Mouse (Mus musculus) lung, postnatal 0 days (tissue): ENCODE measurements at regions not wholly inside any gene's neighbourhood (a gene's known extent, or its start where the extent isn't known, plus 50 kb on each side); places are given as distances from the start of the nearest gene placed in this dataset.

Experiments used
- ATAC-seq: fragments of 200-750 bp; cut with Nextera tagmentation; 2 replicates; pipeline ENCODE4 v1.8.0; 2017; ENCODE audit warnings: moderate library complexity
- DNase-seq: peaks from one replicate; pipeline ENCODE4 v3.0.0-alpha.2; 2016; ENCODE audit warnings: low spot score
- H3K27ac ChIP-seq: fragments of 300-500 bp; sonication (generic); 2 replicates; pipeline ENCODE4 v1.5.1; 2014; ENCODE audit warnings: antibody characterized with exemption, mild to moderate bottlenecking, low read length, mixed read lengths
- H3K27me3 ChIP-seq: fragments of 300-500 bp; sonication (generic); replicated peaks from 2 replicates; pipeline ENCODE4 v1.6.1; 2014; ENCODE audit warnings: low read length, mixed read lengths; ENCODE audit not compliant: insufficient read depth
- H3K36me3 ChIP-seq: fragments of 300-500 bp; sonication (generic); 2 replicates; pipeline ENCODE4 v1.6.1; 2014; ENCODE audit warnings: low read length, mixed read lengths; ENCODE audit not compliant: insufficient read depth
- H3K4me1 ChIP-seq: fragments of 300-500 bp; sonication (generic); 2 replicates; pipeline ENCODE4 v1.6.1; 2014; ENCODE audit warnings: antibody characterized with exemption, low read depth, low read length, mixed read lengths; ENCODE audit not compliant: insufficient read depth
- H3K4me2 ChIP-seq: fragments of 300-500 bp; sonication (generic); replicated peaks from 2 replicates; pipeline ENCODE4 v1.6.1; 2014; ENCODE audit warnings: low read depth, mild to moderate bottlenecking, low read length, moderate library complexity, mixed read lengths
- H3K4me3 ChIP-seq: fragments of 300-500 bp; sonication (generic); 2 replicates; pipeline ENCODE4 v1.5.1; 2014; ENCODE audit warnings: low read depth, low read length
- H3K9ac ChIP-seq: fragments of 300-500 bp; sonication (generic); replicated peaks from 2 replicates; pipeline ENCODE4 v1.6.1; 2014; ENCODE audit warnings: low read depth, mild to moderate bottlenecking
- H3K9me3 ChIP-seq: fragments of 300-500 bp; sonication (generic); 2 replicates; pipeline ENCODE4 v1.6.1; 2016; ENCODE audit warnings: low read length, mixed read lengths
- CTCF ChIP-seq: IDR thresholded peaks from 2 replicates; pipeline ENCODE4 v1.5.1; 2016; ENCODE audit warnings: antibody characterized with exemption, mild to moderate bottlenecking
- EP300 ChIP-seq: IDR thresholded peaks from 2 replicates; pipeline ENCODE4 v1.6.1; 2016; ENCODE audit warnings: antibody characterized with exemption, mild to moderate bottlenecking, control low read depth
- WGBS: fragments of 180-500 bp; shearing (Covaris S2); extraction: QIAGEN DNeasy Blood & Tissue Kit; methylation state at CpG from one replicate; pipeline ENCODE4 v1.1.7; 2014; 5-methylcytosine and 5-hydroxymethylcytosine counted together

DNA sequence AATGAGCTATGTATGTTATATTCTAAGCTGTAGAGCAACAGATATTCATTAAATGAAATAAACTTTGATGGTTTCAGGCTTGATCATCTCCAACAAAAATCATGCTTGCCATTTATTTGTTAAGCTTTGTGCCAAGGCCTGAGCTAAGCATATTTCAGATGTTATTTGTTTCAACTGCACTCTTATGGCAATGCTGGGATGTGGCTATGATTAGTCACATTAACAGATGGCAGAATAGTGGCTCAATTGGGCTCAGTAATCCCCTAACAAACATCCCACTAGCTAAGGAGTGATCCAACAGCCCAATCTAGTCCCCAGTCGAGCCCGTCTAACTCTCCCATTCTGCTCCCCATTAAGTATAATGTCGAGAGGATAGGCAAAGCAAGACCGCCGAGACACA, 332.1 kb upstream of the Arid1b start:
- Histone ChIP-seq H3K27ac (no peak overlapping the region), H3K9ac (no peak overlapping the region), H3K4me1 (no peaks in the 10 kb centered on the region), H3K36me3 (no peaks in the 10 kb centered on the region), H3K4me3 (no peak overlapping the region), H3K4me2 (no peak overlapping the region), H3K27me3 (no peaks in the 10 kb centered on the region), H3K9me3 (no peaks in the 10 kb centered on the region)
- WGBS, result 89% methylated on average over 5 of the region's 5 CpGs
- DNase-seq (no peak), ATAC-seq (no peak)
- no peak for TF ChIP-seq CTCF
- no peak for TF ChIP-seq EP300

DNA sequence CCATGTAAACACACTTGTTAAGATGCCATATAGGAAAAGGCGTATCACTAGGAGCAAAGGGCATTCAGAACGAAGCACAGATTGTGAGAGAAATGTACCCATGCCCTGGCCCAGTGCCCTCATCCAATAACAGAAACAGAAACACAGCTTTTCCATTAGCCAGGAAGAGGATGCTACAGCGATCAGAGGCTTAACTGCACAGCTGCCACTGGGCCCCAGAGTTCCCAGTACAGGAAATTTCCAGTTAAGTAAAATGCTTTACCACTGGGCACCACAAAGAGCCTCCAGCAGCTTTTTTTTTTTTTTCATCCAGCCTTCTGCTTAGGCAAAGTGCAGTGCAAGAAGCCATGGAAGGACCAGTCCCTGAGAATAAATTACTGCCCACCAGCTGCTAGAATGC, 325.6 kb upstream of the Arid1b start:
- DNase-seq, result no peak
- Histone ChIP-seq H3K4me3 (no peak overlapping the region), H3K9me3 (no peaks in the 10 kb centered on the region), H3K9ac (no peak overlapping the region), H3K4me2 (no peak overlapping the region), H3K36me3 (no peaks in the 10 kb centered on the region), H3K27me3 (no peaks in the 10 kb centered on the region), H3K27ac (no peak overlapping the region), H3K4me1 (no peaks in the 10 kb centered on the region)
- no peak for ATAC-seq
- TF ChIP-seq CTCF (no peak), EP300 (no peak)
- WGBS, result 70% methylated on average over 3 of the region's 3 CpGs

DNA sequence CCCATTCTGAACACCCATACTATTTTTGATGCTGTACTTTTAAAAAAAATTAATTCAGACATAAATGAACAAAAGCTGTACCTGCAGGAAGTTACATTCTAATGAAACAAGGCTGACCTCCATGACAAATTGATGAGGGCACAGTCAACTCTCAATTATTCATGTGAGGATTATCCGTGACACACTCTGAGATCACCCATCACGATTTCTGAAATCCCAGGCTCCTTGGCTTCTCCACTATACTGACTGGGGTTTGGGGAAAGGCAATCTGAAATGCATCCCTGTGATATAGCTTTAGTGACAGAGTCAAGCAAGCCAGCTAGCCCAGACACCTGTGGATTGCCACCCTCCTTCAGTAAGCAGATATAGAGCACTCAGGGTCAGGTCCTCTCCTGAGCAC, 320.9 kb upstream of the Arid1b start:
- ATAC-seq, result no peak
- no peak overlapping the region for H3K9ac ChIP-seq
- H3K4me3 ChIP-seq, result no peak overlapping the region
- H3K27ac ChIP-seq, result no peak overlapping the region
- H3K36me3 ChIP-seq, result no peaks in the 10 kb centered on the region
- no peaks in the 10 kb centered on the region for H3K4me1 ChIP-seq
- H3K9me3 ChIP-seq, result no peaks in the 10 kb centered on the region
- no peak for DNase-seq
- TF ChIP-seq CTCF, result no peak
- TF ChIP-seq EP300, result no peak
- H3K4me2 ChIP-seq, result no peak overlapping the region
- WGBS, result 75% methylated on average over 2 of the region's 2 CpGs
- no peaks in the 10 kb centered on the region for H3K27me3 ChIP-seq

DNA sequence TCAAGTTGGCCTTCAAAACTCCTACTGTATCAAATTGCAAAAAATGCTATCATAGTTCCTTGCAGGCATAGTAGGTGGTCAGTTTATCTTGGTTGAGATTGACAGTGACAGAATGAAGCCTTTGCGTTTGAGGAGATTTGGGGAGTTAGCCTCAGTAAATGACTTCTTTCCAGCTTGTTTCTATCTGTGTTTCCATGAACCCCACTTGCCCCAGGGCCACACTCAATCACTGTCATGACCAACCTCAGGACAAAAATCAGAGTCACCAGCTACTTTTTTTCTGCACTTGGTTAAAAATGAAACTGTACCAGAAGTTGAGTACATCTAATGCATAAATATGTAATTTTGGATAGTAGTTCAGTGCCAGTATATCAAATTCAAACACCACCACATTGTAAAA, 287.7 kb upstream of the Arid1b start:
- no peak overlapping the region for H3K9ac ChIP-seq
- H3K4me2 ChIP-seq, result no peak overlapping the region
- no peaks in the 10 kb centered on the region for H3K9me3 ChIP-seq
- 50% methylated on average over 1 of the region's 1 CpGs for WGBS
- no peaks in the 10 kb centered on the region for H3K4me1 ChIP-seq
- ATAC-seq (no peak), DNase-seq (no peak)
- H3K4me3 ChIP-seq, result no peak overlapping the region
- H3K36me3 ChIP-seq, result no peaks in the 10 kb centered on the region
- H3K27ac ChIP-seq, result no peak overlapping the region
- TF ChIP-seq EP300 (no peak), CTCF (no peak)
- H3K27me3 ChIP-seq, result no peaks in the 10 kb centered on the region

DNA sequence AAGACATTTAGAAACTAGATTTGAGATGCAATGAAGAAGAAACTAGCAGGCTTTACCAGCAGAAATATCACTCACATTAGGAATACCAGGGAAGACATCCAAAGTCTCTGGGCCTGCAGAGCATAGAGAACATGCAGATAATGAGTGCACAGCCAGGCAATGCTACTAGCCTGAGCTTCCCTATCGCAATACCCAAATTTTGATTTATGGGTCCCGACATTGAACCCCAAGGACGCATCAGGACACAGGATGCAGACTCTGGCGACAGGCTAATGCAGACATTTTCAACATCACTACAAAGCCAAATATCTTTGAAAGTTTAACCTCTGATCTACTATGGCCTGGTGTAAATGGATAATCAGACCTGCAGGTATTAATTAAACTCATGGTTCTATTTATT, 273.1 kb upstream of the Arid1b start:
- DNase-seq (no peak), ATAC-seq (no peak)
- H3K4me3 ChIP-seq, result no peak overlapping the region
- H3K4me1 ChIP-seq, result no peaks in the 10 kb centered on the region
- WGBS, result 85% methylated on average over 4 of the region's 4 CpGs
- TF ChIP-seq CTCF, result no peak
- no peak for TF ChIP-seq EP300
- no peak overlapping the region for H3K4me2 ChIP-seq
- H3K27me3 ChIP-seq, result no peaks in the 10 kb centered on the region
- H3K36me3 ChIP-seq, result no peaks in the 10 kb centered on the region
- H3K9me3 ChIP-seq, result no peaks in the 10 kb centered on the region
- H3K27ac ChIP-seq, result no peak overlapping the region
- H3K9ac ChIP-seq, result no peak overlapping the region

DNA sequence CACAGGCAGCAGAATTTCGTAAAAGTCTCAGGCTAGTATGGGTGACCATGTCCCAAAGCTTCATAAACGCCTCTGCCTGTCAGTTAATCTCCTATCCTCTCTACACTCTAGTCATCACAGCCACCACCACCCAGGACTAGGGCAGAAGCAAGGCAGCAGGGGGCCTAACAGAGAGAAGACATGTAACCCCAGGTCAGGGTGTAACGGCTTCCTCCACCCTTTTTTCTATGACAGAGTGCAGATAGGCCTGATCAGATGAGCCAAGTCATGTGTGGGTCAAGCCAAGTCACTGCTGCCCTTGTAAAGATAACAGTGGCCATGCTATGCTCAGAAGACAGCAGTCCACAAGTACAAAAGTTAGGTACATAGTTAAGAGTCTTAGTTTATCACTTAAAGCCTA, 270.1 kb upstream of the Arid1b start:
- H3K4me3 ChIP-seq, result no peak overlapping the region
- DNase-seq (no peak), ATAC-seq (no peak)
- H3K4me2 ChIP-seq, result no peak overlapping the region
- H3K4me1 ChIP-seq, result no peaks in the 10 kb centered on the region
- WGBS, result 77% methylated on average over 3 of the region's 3 CpGs
- no peaks in the 10 kb centered on the region for H3K27me3 ChIP-seq
- H3K27ac ChIP-seq, result no peak overlapping the region
- no peak overlapping the region for H3K9ac ChIP-seq
- no peak for TF ChIP-seq CTCF
- no peak for TF ChIP-seq EP300
- H3K9me3 ChIP-seq, result no peaks in the 10 kb centered on the region
- H3K36me3 ChIP-seq, result no peaks in the 10 kb centered on the region

DNA sequence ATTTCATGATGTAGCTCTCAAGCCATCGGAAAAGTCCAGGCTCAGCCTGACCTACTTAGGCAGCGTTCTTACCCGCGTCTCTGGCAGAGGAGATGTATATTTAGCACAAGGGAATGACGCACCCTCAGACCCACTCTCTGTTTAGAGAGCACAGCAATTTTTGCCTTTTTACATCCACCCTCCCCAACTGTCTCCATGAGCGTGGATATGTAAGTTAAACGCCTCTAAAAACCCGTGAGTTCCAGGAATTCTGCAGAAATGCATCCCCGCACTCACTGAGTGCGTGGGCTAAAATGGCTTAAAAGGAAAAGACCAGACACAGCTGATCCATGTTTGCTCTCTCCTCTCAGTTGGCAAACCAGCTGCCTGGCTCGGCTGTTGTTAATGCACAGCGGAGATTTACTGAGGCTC, 267.8 kb upstream of the Arid1b start:
- H3K4me1 ChIP-seq, result no peaks in the 10 kb centered on the region
- H3K36me3 ChIP-seq, result no peaks in the 10 kb centered on the region
- DNase-seq, result peak; percentile 70
- H3K9me3 ChIP-seq, result no peaks in the 10 kb centered on the region
- no peaks in the 10 kb centered on the region for H3K27me3 ChIP-seq
- no peak overlapping the region for H3K9ac ChIP-seq
- no peak overlapping the region for H3K27ac ChIP-seq
- H3K4me2 ChIP-seq, result no peak overlapping the region
- no peak overlapping the region for H3K4me3 ChIP-seq
- peak; percentile 90 for ATAC-seq
- 37% methylated on average over 12 of the region's 12 CpGs for WGBS
- TF ChIP-seq CTCF (no peak), EP300 (peak; percentile 38; the same call in 1 of the 2 replicates)
